Mouse (Mus musculus) ovary, adult 2 months (tissue): ENCODE measurements around the gene Plekha3. TPM values are rescaled to one million over a fixed set of nuclear protein-coding genes. Genes with fewer than 3 reads are reported as not detected.

Source experiments
- polyA plus RNA-seq: library from polyadenylated mRNA; depleted of rRNA; stranded (reverse); fragments of >200 nt; gene quantifications from 2 replicates; pipeline ENCODE4 v1.2.3, GENCODE M21; 2012; rRNA removed

The Plekha3 gene
- 14.1 and 15.0 TPM in 2 replicates for polyA plus RNA-seq

GRCm38 (mm10) chr2:76674725-76675427 is at the start of gene Plekha3:
Gene Plekha3 (plus strand): TSS chr2:76675281.

GRCm38 (mm10) chr2:76647883-76648570 is 27.1 kb upstream of the Plekha3 start, which contains the start of the genes Prkra and Pjvk:
Gene Prkra (minus strand): TSS chr2:76648015.
Gene Pjvk (plus strand): TSS chr2:76648476.

DNA sequence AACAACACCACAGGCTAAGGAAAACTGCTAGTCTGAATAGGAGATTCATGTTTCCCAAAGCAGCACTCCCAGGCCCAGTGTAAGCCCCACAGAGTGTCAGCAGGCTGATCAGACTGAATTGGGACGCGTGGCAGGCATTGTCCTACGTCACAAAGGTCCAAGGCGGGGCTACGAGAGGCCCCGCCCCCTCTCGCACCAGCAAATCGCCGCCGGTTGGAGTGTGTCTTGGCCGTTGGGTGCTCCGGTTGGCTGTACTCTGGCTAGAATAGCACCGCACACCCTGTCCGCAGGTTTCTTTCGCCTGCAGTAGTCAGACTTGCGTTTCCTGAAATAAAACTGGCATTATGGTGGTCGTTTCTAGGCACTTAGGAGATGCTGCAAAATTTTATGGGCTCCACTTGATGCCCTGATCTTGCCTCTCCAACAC is 2.1 kb upstream of the Plekha3 start, which contains the start of gene Fkbp7:
Gene Fkbp7, minus strand, starts transcription at position 151 of the 427 bp plus-strand sequence.

Other genes starting within 250 kb of the Plekha3 start
- gene Prkra, start 27.3 kb upstream of the Plekha3 start, polyA plus RNA-seq, result 20.5 and 25.2 TPM in 2 replicates
- not detected in 2 replicates for gene Pjvk, start 26.8 kb upstream of the Plekha3 start, polyA plus RNA-seq
- gene Fkbp7, start 2.2 kb upstream of the Plekha3 start, polyA plus RNA-seq, result 1.1 and 1.5 TPM in 2 replicates